ENCODE assay signal across 8 mouse cellular contexts in genomic region chr15:84053859-84054258, GRCm38 (mm10). TPM values are rescaled to one million over a fixed set of nuclear protein-coding genes. Genes with fewer than 3 reads are reported as not detected.
DNase-seq lines count a peak whose midpoint lies in the region; ATAC-seq lines count a peak whose summit lies in the region.

No protein-coding gene starts in this region.

- no peak overlapping the region; the same call in 1 of the 2 replicates for H3K27ac ChIP-seq in heart, embryonic 12.5 days (ENCODE audit: poor library complexity, severe bottlenecking)
- no peak overlapping the region for H3K27ac ChIP-seq in lung, embryonic 15.5 days

- no peaks in the 10 kb centered on the region for H3K36me3 ChIP-seq in heart, embryonic 12.5 days
- H3K36me3 ChIP-seq in lung, embryonic 15.5 days, result no peaks in the 10 kb centered on the region

- ATAC-seq in erythroblast, adult 5-6 weeks (replicated peaks; ENCODE audit: low FRiP score, poor library complexity, severe bottlenecking), result peak; percentile 67; the same call in 1 of the 2 replicates
- 0 out of 2 replicates have a peak, but pooled peaks have one; percentile 53 for ATAC-seq in heart, embryonic 12.5 days (ENCODE audit: insufficient number of reproducible peaks, low FRiP score)
- ATAC-seq in lung, embryonic 15.5 days (ENCODE audit: borderline replicate concordance, extremely low read depth, low FRiP score, low TSS enrichment), result peak; percentile 62; the same call in 1 of the 2 replicates

- H3K27me3 ChIP-seq in heart, embryonic 12.5 days (replicated peaks), result peaks cover 12% of the 10 kb centered on the region
- peaks cover 8% of the 10 kb centered on the region for H3K27me3 ChIP-seq in lung, embryonic 15.5 days

- no peaks in the 10 kb centered on the region for H3K9me3 ChIP-seq in heart, embryonic 12.5 days (replicated peaks)
- no peaks in the 10 kb centered on the region for H3K9me3 ChIP-seq in lung, embryonic 15.5 days

- peak overlapping the region; percentile 44 for H3K4me2 ChIP-seq in heart, embryonic 12.5 days
- no peak overlapping the region for H3K4me2 ChIP-seq in lung, embryonic 15.5 days

- peak; percentile 76 for DNase-seq in NIH3T3 (ENCODE audit: low read depth)
- DNase-seq in brain, adult 2 months (ENCODE audit: low read depth, low spot score), result peak; percentile 92
- peak; percentile 83 to 85 for DNase-seq in kidney, postnatal 4 days
- DNase-seq in retina, postnatal 1 day, result peak; percentile 81
- DNase-seq in natural killer cell, adult 2 months (ENCODE audit: low spot score in 2 of 2), result no peak

- peaks cover 10% of the 10 kb centered on the region for H3K4me1 ChIP-seq in heart, embryonic 12.5 days (replicated peaks)
- H3K4me1 ChIP-seq in lung, embryonic 15.5 days, result no peaks in the 10 kb centered on the region

- H3K9ac ChIP-seq in heart, embryonic 12.5 days, result no peak overlapping the region
- H3K9ac ChIP-seq in lung, embryonic 15.5 days, result no peak overlapping the region

- WGBS in heart, embryonic 12.5 days, result 20% methylated on average over 9 of the region's 9 CpGs
- WGBS in lung, embryonic 15.5 days, result 30% methylated on average over 9 of the region's 9 CpGs

- H3K4me3 ChIP-seq in heart, embryonic 12.5 days, result no peak overlapping the region
- no peak overlapping the region for H3K4me3 ChIP-seq in lung, embryonic 15.5 days

RNA-seq across cellular contexts. Expression of gene Efcab6, which starts 11.3 kb away (rescaled TPM):
- not detected in 2 replicates for total RNA-seq in erythroblast, adult 5-6 weeks (2015; ENCODE audit: low replicate concordance)
- total RNA-seq in erythroblast, adult 5-6 weeks (2017; ENCODE audit: low replicate concordance), result not detected in 2 replicates
- 0.15 TPM in 1 of 2 replicates, not detected in the other for polyA plus RNA-seq in heart, embryonic 12.5 days (2016; fragmentation: Nextera tagmentation; extraction: Ambion mirVana)
- 0.29 and 0.46 TPM in 2 replicates for polyA plus RNA-seq in lung, embryonic 15.5 days (2015; fragmentation: Nextera tagmentation; extraction: Ambion mirVana)

RNA-seq across cellular contexts. Expression of gene Sult4a1, which starts 51.7 kb away (rescaled TPM):
- total RNA-seq in erythroblast, adult 5-6 weeks (2015; ENCODE audit: low replicate concordance), result not detected in 2 replicates
- total RNA-seq in erythroblast, adult 5-6 weeks (2017; ENCODE audit: low replicate concordance), result not detected in 2 replicates
- 0.60 and 0.80 TPM in 2 replicates for polyA plus RNA-seq in heart, embryonic 12.5 days (2016; fragmentation: Nextera tagmentation; extraction: Ambion mirVana)
- 0.82 and 1.1 TPM in 2 replicates for polyA plus RNA-seq in lung, embryonic 15.5 days (2015; fragmentation: Nextera tagmentation; extraction: Ambion mirVana)

Comparison
In these comparisons a context has a peak if more than half of its experiments do, and no peak if none do; other contexts are left out.
1. DNase-seq: peak in NIH3T3 (single experiment), brain, adult 2 months (single experiment), kidney, postnatal 4 days (2 of 2) and retina, postnatal 1 day (single experiment); none in natural killer cell, adult 2 months (0 of 2).
2. Peak in every context shown above with its lines, with median percentiles within 50 percentile points of each other: ATAC-seq.